Mouse (Mus musculus): Measurements from ENCODE around the gene Rhot1.

DNA sequence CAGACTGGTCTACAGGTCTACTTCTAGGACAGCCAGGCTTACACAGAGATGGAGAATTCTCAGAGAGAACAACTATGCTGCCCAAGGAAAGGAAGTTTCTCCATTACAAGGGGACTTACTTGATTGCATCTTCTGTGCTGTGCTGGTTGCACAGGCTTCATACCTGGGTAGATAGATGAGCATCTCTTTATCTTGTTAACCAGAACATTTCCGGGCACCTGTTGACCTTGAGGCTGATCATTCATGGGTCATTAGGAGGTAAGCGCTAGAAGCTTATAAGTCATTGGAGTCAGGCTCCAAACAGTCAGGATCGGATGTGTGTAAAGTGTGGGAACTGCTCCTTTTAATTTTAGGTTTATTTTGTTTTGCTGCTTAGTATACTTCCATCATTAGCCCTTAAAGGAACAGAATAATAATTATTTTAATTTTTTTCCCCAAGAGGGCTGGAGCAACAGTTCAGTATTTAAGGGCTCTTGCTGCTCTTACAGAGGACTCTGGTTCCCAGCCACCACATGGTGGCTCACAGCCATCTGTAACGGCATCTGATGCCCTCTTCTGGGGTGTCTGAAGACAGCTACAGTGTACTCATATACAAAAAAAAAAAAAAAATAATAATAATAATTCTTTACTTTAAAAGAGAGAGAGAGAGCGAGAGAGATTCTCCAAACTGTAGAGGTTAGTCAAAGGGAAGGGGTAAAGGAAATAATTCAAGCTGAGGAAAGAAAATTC is 27.6 kb upstream of the Rhot1 start:
- no peak for TF ChIP-seq POLR2A (IDR thresholded peaks at IDR 0.05; ENCODE audit: low read depth, low read length)
- no peak for TF ChIP-seq CTCF (IDR thresholded peaks at IDR 0.05; ENCODE audit: extremely low read depth, insufficient read depth, insufficient read length, insufficient replicate concordance)

Measured in spleen, adult 2 months (tissue).